Mouse (Mus musculus): Measurements from ENCODE around the gene Lrrc55.

- TF ChIP-seq CTCF (IDR thresholded peaks at IDR 0.05; ENCODE audit: low read depth) (no peak), EP300 (IDR thresholded peaks at IDR 0.05; ENCODE audit: low read depth) (no peak)
Observed at GRCm38 (mm10) chr2:85151233-85151632, 45.8 kb downstream of the Lrrc55 start.
